Mouse (Mus musculus): Measurements from ENCODE around the gene Smarca2.

DNA sequence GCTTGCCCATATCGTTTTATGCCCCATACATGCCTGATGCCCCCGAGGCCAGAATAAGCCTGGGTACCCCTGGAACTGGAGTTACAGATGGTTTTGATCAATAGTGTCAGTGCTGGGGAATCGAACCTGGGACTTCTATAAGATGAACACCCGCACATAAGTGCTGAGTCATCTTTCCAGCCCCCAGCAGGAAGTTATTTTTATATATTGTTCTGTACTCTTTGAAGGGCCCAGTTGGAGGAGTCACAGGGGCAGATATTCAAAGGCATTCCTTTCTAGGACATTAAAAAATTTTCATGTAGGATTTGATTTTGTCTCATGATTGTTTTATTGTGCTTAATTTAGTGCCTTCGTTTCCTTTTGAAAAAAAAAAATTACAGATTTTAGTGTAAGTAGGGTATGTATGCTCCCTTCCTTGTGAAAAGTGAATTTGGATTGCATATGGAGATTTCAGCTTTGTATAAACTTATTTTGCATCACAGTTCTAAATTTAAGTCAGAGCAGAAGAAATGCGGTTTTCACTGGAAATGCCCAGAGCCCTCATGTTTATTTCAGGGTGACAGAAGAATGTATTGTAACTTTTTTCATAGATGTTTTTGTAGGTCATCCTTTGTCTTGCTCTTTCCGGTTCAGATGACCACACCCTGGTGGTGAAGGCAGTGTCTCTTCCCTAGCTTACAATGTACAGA is 45.9 kb downstream of the Smarca2 start:
- TF ChIP-seq TCF12 (IDR thresholded peaks at IDR 0.05; ENCODE audit: insufficient read depth, poor library complexity, severe bottlenecking): no peak
- no peak for TF ChIP-seq POLR2AphosphoS2 (IDR thresholded peaks at IDR 0.05; ENCODE audit: insufficient read length, low read depth)
- no peak for TF ChIP-seq POLR2A (IDR thresholded peaks at IDR 0.05; ENCODE audit: insufficient read length, low read depth)
- no peak for TF ChIP-seq REST (IDR thresholded peaks at IDR 0.05; ENCODE audit: insufficient read depth, insufficient read length)
- no peak for TF ChIP-seq E2F4 (IDR thresholded peaks at IDR 0.05; ENCODE audit: insufficient read depth)
- no peak for TF ChIP-seq SRF (IDR thresholded peaks at IDR 0.05; ENCODE audit: control insufficient read depth, insufficient read length, low read depth)
- no peak for TF ChIP-seq MYOD1 (IDR thresholded peaks at IDR 0.05; ENCODE audit: control insufficient read depth in 1 of 3, insufficient read length in 2 of 3, low read depth in 2 of 3)
- no peak for TF ChIP-seq USF1 (IDR thresholded peaks at IDR 0.05; ENCODE audit: low read depth)

Measured in myocyte (in vitro differentiated cells).